Mouse (Mus musculus): ENCODE results near the gene Lrrc29.

DNA sequence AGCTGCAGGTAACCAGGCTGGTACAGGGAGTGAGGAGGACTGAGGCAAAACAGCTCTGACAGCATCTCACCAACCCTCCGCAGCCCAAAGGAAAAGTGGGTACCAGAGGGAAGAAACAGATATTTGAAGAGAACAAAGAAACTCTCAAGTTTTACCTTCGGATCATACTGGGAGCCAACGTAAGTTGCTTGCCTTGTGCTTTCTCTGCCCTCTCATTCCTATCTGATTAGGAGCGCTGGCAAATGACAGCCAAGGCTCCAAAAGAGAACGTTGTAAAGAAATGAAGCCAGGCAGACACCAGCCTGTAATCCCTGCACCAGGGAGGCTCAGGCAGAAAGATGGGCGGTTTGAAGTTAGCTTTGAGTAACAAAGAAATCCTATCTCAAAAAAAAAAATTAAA lies 890 bp upstream of the Lrrc29 start:
- TF ChIP-seq POLR2A (IDR thresholded peaks at IDR 0.05; ENCODE audit: low read depth, low read length): no peak
- no peak for TF ChIP-seq CTCF (conservative IDR thresholded peaks at IDR 0.05; ENCODE audit: insufficient read depth, insufficient read length, low read depth, low read length)
